Mouse (Mus musculus) ovary, adult 18-20 months (tissue): Measurements from ENCODE around the gene Olfr331.
"Not testable (repeated sequence)": the region's sequence is repeated elsewhere in the genome, so short reads cannot be mapped to it uniquely, and the experiment has no call there.

Source experiments
- DNase-seq: peaks from one replicate; pipeline ENCODE4 v3.0.0; 2022; ENCODE audit warnings: low spot score, mixed read lengths

Olfr331 gene

GRCm38 (mm10) chr11:58502472-58502871, at the start of gene Olfr331:
Olfr331 (minus strand) TSS chr11:58502572.
- not testable (repeated sequence) for DNase-seq

GRCm38 (mm10) chr11:58546322-58546721, 44.0 kb upstream of the Olfr331 start, which contains the start of gene Olfr329-ps:
Olfr329-ps (minus strand) TSS chr11:58546422.
- no peak for DNase-seq

DNA sequence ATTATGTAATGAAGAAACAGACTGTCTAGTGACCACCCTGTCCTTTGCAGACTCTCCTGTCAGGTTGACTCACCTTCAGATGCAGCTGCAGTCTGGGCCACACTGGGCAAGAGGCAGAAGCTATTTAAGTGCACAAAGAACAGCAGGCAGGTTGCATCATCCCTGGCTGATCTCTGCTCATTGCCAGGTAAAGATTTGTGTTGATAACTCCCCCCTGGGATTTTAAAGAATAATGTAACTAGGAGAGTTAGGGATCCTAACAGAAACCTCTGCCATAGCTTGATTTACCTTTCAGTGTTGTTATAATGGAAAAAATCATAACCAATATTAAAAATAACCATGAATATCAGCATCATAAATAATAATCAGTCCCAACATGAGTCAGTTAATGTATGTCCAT, 32.4 kb upstream of the Olfr331 start, which contains the start of gene Olfr330:
Gene Olfr330 (minus strand): TSS at position 101 of the 400 bp plus-strand sequence.
- not testable (repeated sequence) for DNase-seq

GRCm38 (mm10) chr11:58519756-58520155, 17.4 kb upstream of the Olfr331 start:
- peak; percentile 20 for DNase-seq

DNA sequence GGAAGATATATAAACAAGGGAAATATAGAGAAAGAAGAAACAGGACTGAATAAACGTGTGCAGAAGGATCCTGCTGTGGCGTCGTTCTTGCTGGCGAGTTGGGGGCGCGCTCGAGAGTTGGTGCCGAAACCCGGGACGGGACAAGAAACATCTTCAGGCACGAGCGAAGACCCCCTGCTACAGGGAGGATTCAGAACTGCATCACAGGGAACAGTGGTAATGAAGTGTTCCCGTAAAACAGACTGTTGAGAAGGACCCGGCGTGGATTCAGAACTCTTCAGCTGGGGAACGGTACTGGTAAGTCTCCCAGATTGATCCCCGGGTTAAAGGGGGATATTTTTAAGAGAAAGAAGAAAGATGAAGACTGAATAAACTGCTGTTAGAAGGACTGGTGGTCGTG, 16.5 kb upstream of the Olfr331 start:
- peak; percentile 76 for DNase-seq

DNA sequence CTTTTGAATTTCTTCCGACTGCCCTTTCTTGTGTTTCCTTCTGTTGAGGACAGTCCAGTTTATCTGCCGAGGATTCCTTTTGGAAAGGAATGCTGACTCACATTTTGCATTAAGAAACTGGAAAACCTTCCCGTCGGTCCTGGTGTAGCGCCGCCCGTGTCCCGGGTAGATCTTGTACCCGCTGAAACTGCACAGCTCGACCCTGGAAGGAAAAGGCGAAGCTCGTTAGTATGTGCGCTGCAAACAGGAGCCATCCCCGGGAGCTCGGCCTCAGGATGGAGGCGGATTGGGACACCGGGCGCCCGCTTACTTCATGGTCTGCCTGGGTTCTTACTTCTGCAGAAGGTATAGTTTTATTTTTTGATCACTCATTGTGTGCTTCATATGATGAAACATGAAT, 6.7 kb upstream of the Olfr331 start:
- not testable (repeated sequence) for DNase-seq

DNA sequence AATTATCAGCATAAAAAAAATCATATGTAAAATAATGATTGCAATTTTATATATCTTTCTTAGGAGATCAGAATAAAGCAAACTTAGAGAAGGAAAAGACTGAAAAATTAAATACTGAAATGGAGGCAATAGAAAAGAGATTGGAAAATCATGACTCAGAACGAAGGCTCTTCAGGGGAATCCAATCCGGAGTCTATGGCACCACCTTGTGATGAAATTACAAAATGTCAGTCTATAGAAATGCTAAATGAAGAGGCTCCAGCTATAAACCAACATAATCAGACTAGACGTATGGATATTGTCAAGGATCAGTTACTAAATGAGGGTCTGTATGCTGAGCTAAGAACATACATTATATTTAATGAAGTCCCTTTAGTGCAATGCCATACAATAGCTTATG, 3.1 kb downstream of the Olfr331 start:
- no peak for DNase-seq

DNA sequence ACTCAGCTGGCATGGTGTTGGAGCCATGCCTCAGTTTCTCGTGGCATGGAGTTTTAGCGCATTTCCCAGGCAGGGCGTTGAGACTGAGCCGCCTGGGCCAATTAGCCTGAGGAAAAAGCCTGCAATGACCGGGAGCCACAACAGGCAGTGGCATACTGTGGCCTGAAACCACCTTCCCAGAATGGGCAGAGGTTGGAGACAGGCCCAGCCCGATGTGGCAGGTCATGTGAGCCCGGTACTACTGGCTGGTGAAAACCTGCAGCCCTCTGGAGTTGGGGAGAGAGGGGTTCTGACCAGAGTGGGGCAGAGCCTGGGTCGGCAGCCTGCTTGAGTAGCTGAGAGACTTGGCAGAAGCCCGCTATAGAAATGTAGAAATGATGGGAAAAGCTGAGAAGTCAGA, 3.6 kb downstream of the Olfr331 start:
- DNase-seq: no peak

DNA sequence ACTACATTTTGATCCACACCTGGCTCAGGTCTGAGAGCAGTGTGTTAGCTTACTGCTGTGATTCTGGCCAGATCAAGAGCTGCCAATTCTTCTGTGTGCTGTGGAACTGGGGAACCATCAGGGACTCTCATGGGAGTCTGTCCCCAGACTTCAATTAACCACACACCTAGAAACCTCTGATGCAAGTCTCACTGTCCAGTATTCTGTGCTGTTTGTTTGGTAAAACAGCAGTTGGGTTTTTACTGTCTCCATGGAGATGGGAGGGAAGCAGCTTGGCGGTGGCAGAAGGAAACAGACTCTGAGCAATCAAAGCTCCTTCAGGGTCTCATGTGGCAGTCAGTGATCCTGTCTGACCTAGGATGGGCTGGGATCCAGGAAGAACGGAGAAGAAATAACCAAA, 9.9 kb downstream of the Olfr331 start, which contains the start of gene Olfr332:
Gene Olfr332 (minus strand): TSS at position 101 of the 400 bp plus-strand sequence.
- DNase-seq: no peak

- no peak for DNase-seq
Observed at GRCm38 (mm10) chr11:58462170-58462569, 40.2 kb downstream of the Olfr331 start, which contains the start of gene Olfr30. Olfr30 (minus strand) TSS chr11:58462270.

DNA sequence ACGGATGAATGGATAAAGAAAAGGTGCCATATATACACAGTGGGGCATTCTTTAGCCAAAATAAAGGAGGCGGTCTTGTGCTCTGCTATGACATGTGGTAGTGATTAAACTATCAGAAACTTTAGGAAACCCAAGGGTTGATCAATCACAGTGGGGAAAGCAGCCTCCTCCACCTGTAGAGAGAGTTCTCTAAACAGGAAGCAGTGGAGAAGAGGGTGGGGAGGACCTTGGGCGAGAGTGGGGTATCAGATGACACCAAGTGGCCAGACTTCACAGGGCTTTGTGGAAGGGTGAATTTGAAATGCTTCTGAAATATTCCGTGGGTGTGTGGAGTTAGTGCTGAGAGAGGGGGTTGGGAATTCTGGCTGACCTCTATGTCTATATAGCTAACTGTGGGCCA, 48.8 kb downstream of the Olfr331 start:
- DNase-seq: no peak

DNA sequence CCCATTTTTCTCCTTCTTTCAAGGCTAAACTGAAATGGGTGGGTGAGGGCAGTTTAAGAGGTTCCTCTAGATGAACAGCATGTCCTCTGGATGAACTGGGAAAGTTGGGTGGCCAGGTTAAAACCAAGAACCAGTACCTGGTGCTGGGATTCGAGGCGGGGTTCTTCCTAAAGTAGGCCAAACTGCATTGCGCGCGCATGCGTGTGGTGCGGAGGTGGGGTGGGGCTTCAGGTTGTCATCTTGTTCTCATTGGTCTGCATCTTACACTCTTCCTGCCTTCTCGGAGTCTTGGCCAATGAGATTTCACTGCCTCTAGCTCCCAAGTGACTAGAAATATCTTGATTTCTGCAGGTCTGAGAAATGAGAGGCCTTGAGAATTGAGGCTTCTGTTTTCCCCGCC, 49.6 kb downstream of the Olfr331 start, which contains the start of gene Lypd9:
Gene Lypd9 (minus strand): TSS at position 165 of the 400 bp plus-strand sequence.
- DNase-seq: no peak
